Comparison of ENCODE assay signal across 28 mouse cellular contexts in genomic region chr11:74391899-74392298, GRCm38 (mm10). TPM values are rescaled to one million over a fixed set of nuclear protein-coding genes. Genes with fewer than 3 reads are reported as not detected.
"Had no signal": no experiment of that assay in that cellular context is flagged by ENCODE, and none has a peak within 500 bp of the region (broad histone marks: within the 10 kb centered on the region; RNA-seq: fewer than 3 reads in every experiment).

No protein-coding gene starts in this region.

- ATAC-seq: lung, postnatal 0 days; midbrain, embryonic 15.5 days had no signal

- H3K9me3 ChIP-seq: liver, embryonic 13.5 days; liver, embryonic 15.5 days; lung, embryonic 15.5 days; midbrain, embryonic 10.5 days; midbrain, embryonic 12.5 days; midbrain, embryonic 15.5 days; neural tube, embryonic 13.5 days; neural tube, embryonic 15.5 days had no signal

- DNase-seq: liver, embryonic 13.5 days; lung, adult 18-20 months; lung, postnatal 14 days; lung, postnatal 36 days; retina, postnatal 1 day; right cerebral cortex, adult 18-20 months; right cerebral cortex, postnatal 25 days; thymus, adult 18-20 months; thymus, postnatal 14 days; thymus, postnatal 36 days had no signal

- H3K4me3 ChIP-seq: liver, embryonic 13.5 days; liver, embryonic 15.5 days; lung, embryonic 15.5 days; midbrain, embryonic 10.5 days; midbrain, embryonic 12.5 days; midbrain, embryonic 15.5 days; myocyte; neural tube, embryonic 13.5 days; neural tube, embryonic 15.5 days had no signal

- H3K27me3 ChIP-seq: liver, embryonic 13.5 days; liver, embryonic 15.5 days; lung, embryonic 15.5 days; midbrain, embryonic 12.5 days; midbrain, embryonic 15.5 days; neural tube, embryonic 13.5 days; neural tube, embryonic 15.5 days had no signal

- H3K4me2 ChIP-seq: liver, embryonic 13.5 days; liver, embryonic 15.5 days; lung, embryonic 15.5 days; midbrain, embryonic 12.5 days; midbrain, embryonic 15.5 days; neural tube, embryonic 13.5 days; neural tube, embryonic 15.5 days had no signal

- H3K4me1 ChIP-seq: liver, embryonic 15.5 days; lung, embryonic 15.5 days; midbrain, embryonic 15.5 days; neural tube, embryonic 15.5 days had no signal

- H3K27ac ChIP-seq: liver, embryonic 13.5 days; liver, embryonic 15.5 days; lung, embryonic 15.5 days; macrophage; midbrain, embryonic 10.5 days; midbrain, embryonic 12.5 days; midbrain, embryonic 15.5 days; neural tube, embryonic 13.5 days; neural tube, embryonic 15.5 days had no signal

- H3K36me3 ChIP-seq: liver, embryonic 13.5 days; liver, embryonic 15.5 days; lung, embryonic 15.5 days; midbrain, embryonic 10.5 days; midbrain, embryonic 12.5 days had no signal

- H3K9ac ChIP-seq: liver, embryonic 13.5 days; liver, embryonic 15.5 days; lung, embryonic 15.5 days; midbrain, embryonic 12.5 days; midbrain, embryonic 15.5 days; neural tube, embryonic 13.5 days; neural tube, embryonic 15.5 days had no signal

RNA-seq across cellular contexts. Expression of gene Olfr412, which starts 30.0 kb away (rescaled TPM):
- total RNA-seq: megakaryocyte, adult 5-6 weeks; megakaryocyte-erythroid progenitor cell, adult 5-6 weeks; midbrain, postnatal 0 days had no signal
- polyA plus RNA-seq: liver, embryonic 13.5 days; liver, embryonic 15.5 days; lung, embryonic 15.5 days; lung, postnatal 0 days; macrophage; midbrain, embryonic 10.5 days; midbrain, embryonic 12.5 days; midbrain, embryonic 15.5 days; midbrain, postnatal 0 days; myocyte; neural tube, embryonic 11.5 days; neural tube, embryonic 13.5 days; neural tube, embryonic 15.5 days; spleen, adult 2 months; stomach, embryonic 14.5 days; stomach, embryonic 16.5 days; thymus, postnatal 0 days had no signal

RNA-seq across cellular contexts. Expression of gene Olfr411, which starts 39.4 kb away (rescaled TPM):
- total RNA-seq: megakaryocyte, adult 5-6 weeks; megakaryocyte-erythroid progenitor cell, adult 5-6 weeks; midbrain, postnatal 0 days had no signal
- polyA plus RNA-seq: liver, embryonic 13.5 days; liver, embryonic 15.5 days; lung, embryonic 15.5 days; lung, postnatal 0 days; macrophage; midbrain, embryonic 10.5 days; midbrain, embryonic 12.5 days; midbrain, embryonic 15.5 days; midbrain, postnatal 0 days; myocyte; neural tube, embryonic 11.5 days; neural tube, embryonic 13.5 days; neural tube, embryonic 15.5 days; spleen, adult 2 months; stomach, embryonic 14.5 days; stomach, embryonic 16.5 days; thymus, postnatal 0 days had no signal

RNA-seq across cellular contexts. Expression of gene Olfr410, which starts 54.1 kb away (rescaled TPM):
- total RNA-seq: megakaryocyte, adult 5-6 weeks; megakaryocyte-erythroid progenitor cell, adult 5-6 weeks; midbrain, postnatal 0 days had no signal
- polyA plus RNA-seq: liver, embryonic 13.5 days; liver, embryonic 15.5 days; lung, embryonic 15.5 days; lung, postnatal 0 days; macrophage; midbrain, embryonic 10.5 days; midbrain, embryonic 12.5 days; midbrain, embryonic 15.5 days; midbrain, postnatal 0 days; myocyte; neural tube, embryonic 11.5 days; neural tube, embryonic 13.5 days; neural tube, embryonic 15.5 days; spleen, adult 2 months; stomach, embryonic 14.5 days; stomach, embryonic 16.5 days; thymus, postnatal 0 days had no signal
